Mouse (Mus musculus) kidney, embryonic 14.5 days (tissue): ENCODE measurements around the gene Msln. TPM values are rescaled to one million over a fixed set of nuclear protein-coding genes. Genes with fewer than 3 reads are reported as not detected.
A peak's percentile ranks its signal among the peaks of the same experiment; 100 is the strongest.

Source experiments
- ATAC-seq: fragments of 200-750 bp; cut with Nextera tagmentation; 2 replicates; pipeline ENCODE4 v1.8.0; 2017; ENCODE audit warnings: moderate number of reproducible peaks, mild to moderate bottlenecking, moderate TSS enrichment, moderate library complexity; ENCODE audit not compliant: low FRiP score, low TSS enrichment
- H3K27ac ChIP-seq: fragments of 300-500 bp; sonication (generic); 2 replicates; pipeline ENCODE4 v1.5.1; 2014; ENCODE audit warnings: low read depth, mild to moderate bottlenecking, low read length, moderate library complexity, mixed read lengths
- H3K27me3 ChIP-seq: fragments of 300-500 bp; sonication (generic); 2 replicates; pipeline ENCODE4 v1.6.1; 2014; ENCODE audit warnings: mild to moderate bottlenecking, low read length; ENCODE audit not compliant: control insufficient read depth, insufficient read depth
- H3K36me3 ChIP-seq: fragments of 300-500 bp; sonication (generic); 2 replicates; pipeline ENCODE4 v1.6.1; 2014; ENCODE audit warnings: low read length, mixed read lengths; ENCODE audit not compliant: control insufficient read depth, insufficient read depth
- H3K4me1 ChIP-seq: fragments of 300-500 bp; sonication (generic); 2 replicates; pipeline ENCODE4 v1.6.1; 2014; ENCODE audit warnings: low read length, mixed read lengths; ENCODE audit not compliant: control insufficient read depth, insufficient read depth
- H3K4me2 ChIP-seq: fragments of 300-500 bp; sonication (generic); replicated peaks from 2 replicates; pipeline ENCODE4 v1.6.1; 2014; ENCODE audit warnings: low read depth, mild to moderate bottlenecking, low read length
- H3K4me3 ChIP-seq: fragments of 300-500 bp; sonication (generic); 2 replicates; pipeline ENCODE4 v1.5.1; 2014; ENCODE audit warnings: mild to moderate bottlenecking, low read length
- H3K9ac ChIP-seq: fragments of 300-500 bp; sonication (generic); 2 replicates; pipeline ENCODE4 v1.6.1; 2014; ENCODE audit warnings: low read depth, mild to moderate bottlenecking, low read length, moderate library complexity
- H3K9me3 ChIP-seq: fragments of 300-500 bp; sonication (generic); 2 replicates; pipeline ENCODE4 v1.6.1; 2016; ENCODE audit warnings: low read length; ENCODE audit not compliant: control insufficient read depth
- WGBS: fragments of 180-500 bp; shearing (Covaris S2); extraction: QIAGEN DNeasy Blood & Tissue Kit; methylation state at CpG from one replicate; pipeline ENCODE4 v1.1.7; 2014; 5-methylcytosine and 5-hydroxymethylcytosine counted together
- polyA plus RNA-seq: library from polyadenylated mRNA; unstranded; fragments of >200 nt; fragmentation: Nextera tagmentation; extraction: Ambion mirVana; gene quantifications from 2 replicates; pipeline ENCODE4 v1.2.1, GENCODE M21; 2014

Gene Msln
- polyA plus RNA-seq, 1 experiment from 2014 or later, result 3.3 TPM

- Histone ChIP-seq H3K27ac (no peak overlapping the region), H3K9me3 (no peaks in the 10 kb centered on the region), H3K27me3 (no peaks in the 10 kb centered on the region), H3K4me2 (no peak overlapping the region), H3K9ac (no peak overlapping the region), H3K36me3 (peaks cover 54% of the 10 kb centered on the region), H3K4me1 (peaks cover 12% of the 10 kb centered on the region), H3K4me3 (no peak overlapping the region)
- WGBS, result 80% methylated on average over 6 of the region's 6 CpGs
- no peak for ATAC-seq
Measured at GRCm38 (mm10) chr17:25781339-25781738, 27.2 kb upstream of the Msln start.

- no peaks in the 10 kb centered on the region for H3K9me3 ChIP-seq
- no peak overlapping the region for H3K9ac ChIP-seq
- no peaks in the 10 kb centered on the region for H3K27me3 ChIP-seq
- no peak overlapping the region for H3K27ac ChIP-seq
- H3K36me3 ChIP-seq, result peaks cover 44% of the 10 kb centered on the region
- no peak overlapping the region for H3K4me2 ChIP-seq
- no peak overlapping the region for H3K4me3 ChIP-seq
- no peak for ATAC-seq
- peaks cover 6% of the 10 kb centered on the region for H3K4me1 ChIP-seq
- 91% methylated on average over 5 of the region's 5 CpGs for WGBS
Measured at GRCm38 (mm10) chr17:25777948-25778347, 23.8 kb upstream of the Msln start.

GRCm38 (mm10) chr17:25775318-25776062 is 21.3 kb upstream of the Msln start:
- WGBS, result 75% methylated on average over 10 of the region's 10 CpGs
- H3K4me2 ChIP-seq, result no peak overlapping the region
- no peak overlapping the region for H3K4me3 ChIP-seq
- H3K36me3 ChIP-seq, result peaks cover 21% of the 10 kb centered on the region; the same call in 1 of the 2 replicates
- H3K27me3 ChIP-seq, result no peaks in the 10 kb centered on the region
- no peak overlapping the region for H3K27ac ChIP-seq
- no peak for ATAC-seq
- H3K9ac ChIP-seq, result peak overlapping the region; percentile 4; the same call in 1 of the 2 replicates
- no peaks in the 10 kb centered on the region for H3K9me3 ChIP-seq
- peaks cover 6% of the 10 kb centered on the region for H3K4me1 ChIP-seq

- peak; percentile 88 for ATAC-seq
- Histone ChIP-seq H3K27ac (no peak within 1 kb of the TSS), H3K4me1 (peaks cover 6% of the 10 kb centered on the region), H3K9ac (peak within 1 kb of the TSS; percentile 80), H3K27me3 (no peaks in the 10 kb centered on the region), H3K36me3 (peaks cover 15% of the 10 kb centered on the region; the same call in 1 of the 2 replicates), H3K9me3 (no peaks in the 10 kb centered on the region), H3K4me3 (peak within 1 kb of the TSS; percentile 75), H3K4me2 (peak within 1 kb of the TSS; percentile 75)
- WGBS, result under 1% methylated on average over 37 of the region's 37 CpGs
Measured at GRCm38 (mm10) chr17:25773549-25774120, 19.5 kb upstream of the Msln start, which contains the start of gene Narfl. TSS of gene Narfl (plus strand) at chr17:25773776.

- H3K4me2 ChIP-seq, result no peak overlapping the region
- 51% methylated on average over 9 of the region's 9 CpGs for WGBS
- H3K27ac ChIP-seq, result no peak overlapping the region
- H3K4me1 ChIP-seq, result peaks cover 3% of the 10 kb centered on the region
- no peak overlapping the region for H3K4me3 ChIP-seq
- no peaks in the 10 kb centered on the region for H3K27me3 ChIP-seq
- no peaks in the 10 kb centered on the region for H3K9me3 ChIP-seq
- H3K9ac ChIP-seq, result no peak overlapping the region
- H3K36me3 ChIP-seq, result no peaks in the 10 kb centered on the region
- ATAC-seq, result no peak
Measured at GRCm38 (mm10) chr17:25769331-25769730, 15.2 kb upstream of the Msln start.

- Histone ChIP-seq H3K4me1 (no peaks in the 10 kb centered on the region), H3K27ac (no peak overlapping the region), H3K4me2 (no peak overlapping the region), H3K4me3 (no peak overlapping the region), H3K27me3 (no peaks in the 10 kb centered on the region), H3K9ac (no peak overlapping the region), H3K36me3 (no peaks in the 10 kb centered on the region), H3K9me3 (no peaks in the 10 kb centered on the region)
- WGBS, result 46% methylated on average over 5 of the region's 5 CpGs
- ATAC-seq, result no peak
Measured at GRCm38 (mm10) chr17:25765886-25766285, 11.7 kb upstream of the Msln start.

GRCm38 (mm10) chr17:25762591-25762990 is 8.4 kb upstream of the Msln start:
- 34% methylated on average over 3 of the region's 3 CpGs for WGBS
- no peaks in the 10 kb centered on the region for H3K36me3 ChIP-seq

GRCm38 (mm10) chr17:25761561-25761970 is 7.4 kb upstream of the Msln start:
- Histone ChIP-seq H3K9me3 (no peaks in the 10 kb centered on the region), H3K4me3 (no peak overlapping the region), H3K27me3 (no peaks in the 10 kb centered on the region), H3K27ac (no peak overlapping the region), H3K9ac (no peak overlapping the region), H3K4me1 (no peaks in the 10 kb centered on the region), H3K36me3 (no peaks in the 10 kb centered on the region), H3K4me2 (no peak overlapping the region)
- 61% methylated on average over 4 of the region's 4 CpGs for WGBS
- no peak for ATAC-seq

More at GRCm38 (mm10) chr17:25762591-25762990, 8.4 kb upstream of the Msln start:
- Histone ChIP-seq H3K9me3 (no peaks in the 10 kb centered on the region), H3K9ac (no peak overlapping the region), H3K4me2 (no peak overlapping the region), H3K4me1 (no peaks in the 10 kb centered on the region), H3K4me3 (no peak overlapping the region), H3K27ac (no peak overlapping the region), H3K27me3 (no peaks in the 10 kb centered on the region)
- no peak for ATAC-seq

- ATAC-seq, result no peak
- Histone ChIP-seq H3K27ac (no peak overlapping the region), H3K36me3 (no peaks in the 10 kb centered on the region), H3K9me3 (no peaks in the 10 kb centered on the region), H3K4me3 (no peak overlapping the region), H3K4me1 (no peaks in the 10 kb centered on the region; the same call in 1 of the 2 replicates), H3K9ac (no peak overlapping the region), H3K27me3 (no peaks in the 10 kb centered on the region), H3K4me2 (no peak overlapping the region)
- WGBS, result 73% methylated on average over 8 of the region's 8 CpGs
Measured at GRCm38 (mm10) chr17:25760148-25760547, 6.0 kb upstream of the Msln start.
